Mouse (Mus musculus) kidney, postnatal 36 days (tissue): ENCODE measurements around the gene Apc2.

Experiments used
- DNase-seq, 2 experiments: peaks; one replicate each; pipeline ENCODE4 v3.0.0; 2021 to 2022; ENCODE audit warnings: mixed read lengths in 2 of 2

The Apc2 gene

DNA sequence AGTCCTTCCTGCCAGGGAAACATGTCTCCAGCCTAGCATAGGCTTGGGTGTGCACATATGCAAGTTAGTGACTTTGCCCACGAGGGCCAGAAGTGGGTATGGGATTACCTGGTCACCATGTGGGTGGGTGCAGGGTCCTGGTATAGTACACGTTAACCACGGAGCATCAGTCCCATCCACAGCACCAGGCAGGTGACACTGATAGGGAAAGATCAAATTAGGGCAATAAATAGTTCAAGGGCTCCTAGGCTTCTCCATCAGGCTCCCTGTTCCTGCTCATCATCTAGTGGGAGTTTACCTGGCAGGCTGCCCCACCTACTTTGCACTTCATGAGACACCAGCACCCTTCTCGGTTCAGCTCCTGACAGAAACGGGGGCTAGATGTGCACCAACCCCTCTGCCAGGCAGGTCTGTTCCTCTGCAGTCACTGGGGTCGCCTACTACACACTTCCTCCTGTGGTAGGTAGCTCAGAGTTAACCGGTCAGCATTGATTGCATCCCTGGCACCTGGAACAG, 931 bp upstream of the Apc2 start:
- no peak for DNase-seq

DNA sequence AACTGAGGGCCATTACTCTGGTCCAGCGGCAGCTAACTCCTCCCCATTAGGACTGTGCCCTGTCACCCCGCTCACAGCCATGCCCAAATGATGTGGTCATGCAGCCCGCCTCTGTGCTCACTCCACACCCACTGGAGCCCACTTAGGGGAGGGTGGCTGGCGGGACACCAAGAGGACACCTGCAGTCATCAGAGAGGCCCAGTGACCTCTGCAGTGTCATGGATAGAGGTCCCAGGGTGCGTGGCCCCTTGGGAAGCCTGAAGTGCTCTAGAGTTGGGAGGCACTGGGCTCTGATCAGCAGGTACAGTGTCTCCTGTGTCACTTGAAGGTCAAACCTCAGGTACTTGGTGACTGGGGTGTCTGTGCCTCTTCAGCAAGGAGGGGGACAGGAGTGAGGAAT, 1.0 kb downstream of the Apc2 start:
- DNase-seq: no peak

DNA sequence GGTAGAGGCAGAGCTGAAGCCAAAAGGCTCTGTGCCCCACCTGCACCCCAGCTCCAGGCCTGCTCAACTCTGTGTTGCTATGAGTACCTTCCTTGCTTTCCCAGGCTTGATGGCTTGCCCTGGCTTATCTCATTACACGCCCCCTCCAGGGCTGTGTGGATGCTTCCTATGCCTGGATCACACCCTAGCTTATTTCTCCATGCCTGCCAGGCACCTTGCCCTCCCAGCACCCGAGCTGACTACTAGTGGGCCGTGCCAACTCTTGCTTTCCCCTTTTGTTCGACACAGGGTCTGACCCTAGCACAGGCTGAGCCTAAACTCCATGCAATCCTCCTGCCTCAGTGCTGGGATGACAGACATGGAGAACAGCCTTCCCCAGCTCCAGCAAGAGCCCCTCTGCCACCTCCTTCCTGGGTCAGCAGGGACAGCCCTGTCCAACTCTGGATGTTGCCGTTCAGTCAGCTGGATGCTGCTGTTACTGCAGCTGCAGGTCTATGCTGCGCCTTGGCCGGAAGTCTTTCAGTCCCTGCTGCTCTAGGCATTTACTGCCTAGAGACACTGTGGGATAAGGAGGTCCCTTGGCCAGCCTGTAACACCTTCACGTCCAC, 1.9 kb downstream of the Apc2 start:
- DNase-seq: no peak

DNA sequence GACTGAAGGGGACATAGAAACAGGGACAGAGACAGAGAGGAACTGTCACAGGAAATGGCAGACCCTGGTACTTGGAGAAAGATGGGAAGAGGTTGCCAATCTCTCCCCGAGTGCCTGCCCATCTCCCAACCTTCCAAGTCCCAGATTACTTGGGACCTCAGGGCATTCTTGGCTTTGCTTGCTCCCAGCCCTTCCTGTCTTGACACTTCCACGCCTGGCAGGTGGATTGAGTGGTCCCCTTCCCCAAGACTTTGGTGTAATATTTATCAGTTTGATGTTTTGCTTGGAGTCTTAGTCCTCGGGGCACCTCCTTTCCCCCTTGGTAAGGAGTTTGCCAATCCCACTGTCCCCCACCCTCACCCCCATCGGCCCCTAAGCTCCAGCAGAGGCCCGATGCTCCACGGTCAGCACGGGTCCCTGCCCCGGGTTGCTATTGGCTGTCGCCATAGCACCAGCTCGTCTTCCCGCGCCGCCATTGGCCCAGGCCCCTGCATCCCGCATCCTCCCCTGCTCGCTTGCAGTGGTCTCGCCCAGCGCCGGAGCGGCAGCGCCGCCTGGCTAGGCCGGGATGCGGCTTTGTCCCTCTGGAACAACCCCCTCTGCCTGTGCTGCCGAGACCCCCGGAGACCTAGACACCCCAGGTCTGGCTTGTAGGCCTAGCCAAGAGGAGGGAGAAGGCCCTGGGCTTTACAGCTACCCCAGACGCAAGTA, 2.9 kb downstream of the Apc2 start:
- DNase-seq: no peak

DNA sequence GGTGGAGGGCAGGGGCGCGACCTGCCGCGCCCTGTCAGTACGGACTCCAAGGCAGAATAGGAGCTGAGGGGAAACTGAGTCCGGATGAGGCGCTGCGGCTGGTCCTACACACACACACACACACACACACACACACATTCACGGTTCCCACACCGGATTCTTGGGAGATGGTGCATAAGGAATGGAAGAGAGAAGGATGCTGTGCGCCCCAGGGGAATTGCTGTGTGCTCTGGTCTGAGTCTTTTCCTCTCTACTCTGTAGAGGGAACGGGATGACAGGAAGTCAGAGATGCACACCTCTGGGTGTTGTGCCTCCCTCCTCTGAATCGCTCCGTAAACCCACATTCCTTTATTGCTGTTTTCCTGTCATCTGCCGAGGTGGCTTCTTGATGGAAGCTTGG, 3.5 kb downstream of the Apc2 start:
- DNase-seq: no peak

DNA sequence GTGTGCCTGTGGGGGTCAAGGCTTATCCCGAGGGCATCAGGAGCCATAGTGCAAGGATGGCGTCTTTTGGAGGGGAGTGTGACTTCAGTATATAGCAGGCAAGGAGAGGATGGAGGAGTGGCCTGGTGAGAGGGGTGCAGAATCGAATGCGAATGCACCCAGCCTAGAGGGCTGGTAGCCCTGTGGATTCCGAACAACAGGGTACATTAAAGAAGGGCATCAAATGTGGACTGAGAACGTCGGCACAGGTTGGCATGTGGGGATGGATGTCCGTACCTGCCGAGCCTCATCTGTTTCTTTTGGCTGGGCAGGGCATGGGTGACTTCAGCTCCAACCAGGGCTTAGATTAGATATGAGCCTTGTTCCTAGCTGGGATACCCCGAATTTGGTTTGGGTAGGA, 4.0 kb downstream of the Apc2 start:
- no peak for DNase-seq

DNA sequence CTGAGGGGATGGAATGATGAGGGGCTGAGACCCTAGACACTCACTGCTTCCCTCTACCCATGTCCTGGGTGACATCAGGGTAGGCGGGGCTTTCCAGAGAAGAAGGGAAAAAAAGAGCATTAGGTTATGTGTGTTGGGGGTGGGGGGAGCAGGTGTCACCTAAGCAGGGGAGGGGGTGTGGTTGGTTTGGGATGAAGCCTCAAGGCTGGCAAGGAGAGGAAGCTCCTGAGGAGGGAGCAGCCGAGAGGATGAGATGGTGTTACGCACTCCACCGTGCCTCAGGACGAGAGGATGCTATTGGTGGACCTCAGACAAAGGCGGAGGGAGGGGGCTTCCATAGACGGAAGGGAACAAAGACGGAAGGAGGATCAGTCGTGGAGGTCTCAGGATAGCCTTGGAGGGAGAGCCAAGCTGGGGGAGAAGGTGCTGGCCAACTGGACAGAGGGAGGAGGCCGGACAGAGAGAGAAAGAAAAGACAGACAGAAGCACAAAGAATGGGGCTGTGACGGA, 5.0 kb downstream of the Apc2 start:
- DNase-seq: no peak

DNA sequence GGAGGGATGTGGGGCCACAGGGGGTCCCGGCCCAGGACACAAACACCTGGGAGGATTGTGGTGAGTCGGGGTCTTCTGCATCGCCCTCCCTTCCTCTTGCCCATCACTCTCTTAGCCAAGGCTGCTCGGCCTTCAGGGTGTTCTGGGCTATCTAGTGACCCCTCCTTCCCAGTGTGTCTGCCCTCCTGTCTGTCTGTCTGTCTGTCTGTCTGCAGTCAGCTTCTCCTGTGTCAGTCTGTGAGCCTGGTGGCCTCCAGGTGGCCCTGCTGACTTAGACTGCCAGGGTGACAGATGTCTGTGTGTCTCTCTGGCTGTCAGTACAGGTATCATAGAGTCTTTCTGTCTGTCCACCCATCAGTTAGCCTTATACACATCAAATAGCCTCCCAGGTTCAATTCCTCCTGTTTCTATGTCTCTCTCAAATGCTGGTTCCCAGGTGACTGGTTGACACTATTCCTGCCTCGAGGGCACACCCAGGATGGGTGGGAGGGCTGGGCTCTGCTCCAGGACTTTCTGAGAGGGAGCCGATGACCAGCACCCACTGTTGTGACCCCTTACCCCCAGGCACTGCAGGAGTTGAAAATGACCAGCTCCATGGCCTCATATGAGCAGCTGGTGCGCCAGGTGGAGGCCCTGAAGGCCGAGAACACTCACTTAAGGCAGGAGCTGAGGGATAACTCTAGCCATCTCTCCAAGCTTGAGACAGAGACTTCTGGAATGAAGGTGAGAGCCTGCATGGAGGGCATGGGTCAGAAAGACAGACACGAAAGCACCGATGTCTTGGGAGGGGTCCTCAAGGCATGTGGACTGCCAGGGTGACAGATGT, 5.7 kb downstream of the Apc2 start:
- no peak for DNase-seq

DNA sequence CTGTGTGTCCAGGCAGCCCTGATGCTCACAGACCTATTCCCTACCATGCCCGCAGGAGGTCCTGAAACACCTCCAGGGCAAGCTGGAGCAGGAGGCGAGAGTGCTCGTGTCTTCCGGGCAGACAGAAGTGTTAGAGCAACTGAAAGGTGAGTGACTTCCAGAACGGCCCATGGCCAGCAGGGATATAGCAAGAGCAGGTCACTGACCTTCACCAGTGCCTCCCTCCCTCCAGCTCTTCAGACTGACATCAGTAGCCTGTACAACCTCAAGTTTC, 6.2 kb downstream of the Apc2 start:
- DNase-seq: no peak

DNA sequence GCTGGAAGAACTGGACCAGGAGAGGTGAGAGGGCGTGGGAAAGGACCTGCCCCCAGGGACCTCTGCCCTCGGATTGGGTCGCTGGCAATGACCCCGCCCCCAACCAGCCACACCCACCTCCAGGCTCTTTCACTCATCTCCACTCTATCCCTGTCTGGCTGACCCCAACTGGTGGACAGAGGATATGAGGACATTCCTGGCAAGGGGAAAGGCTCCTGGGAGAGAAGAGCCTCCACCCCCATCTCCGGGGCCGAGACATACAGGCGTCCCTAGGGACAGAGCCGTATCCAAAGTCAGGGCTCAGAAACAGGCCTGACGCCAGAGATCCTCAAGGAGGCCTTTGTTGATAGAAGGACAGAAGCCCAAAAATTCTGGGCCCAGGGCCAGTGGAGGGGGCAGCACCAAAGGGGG, 6.7 kb downstream of the Apc2 start:
- peak; percentile 68 to 81 for DNase-seq

DNA sequence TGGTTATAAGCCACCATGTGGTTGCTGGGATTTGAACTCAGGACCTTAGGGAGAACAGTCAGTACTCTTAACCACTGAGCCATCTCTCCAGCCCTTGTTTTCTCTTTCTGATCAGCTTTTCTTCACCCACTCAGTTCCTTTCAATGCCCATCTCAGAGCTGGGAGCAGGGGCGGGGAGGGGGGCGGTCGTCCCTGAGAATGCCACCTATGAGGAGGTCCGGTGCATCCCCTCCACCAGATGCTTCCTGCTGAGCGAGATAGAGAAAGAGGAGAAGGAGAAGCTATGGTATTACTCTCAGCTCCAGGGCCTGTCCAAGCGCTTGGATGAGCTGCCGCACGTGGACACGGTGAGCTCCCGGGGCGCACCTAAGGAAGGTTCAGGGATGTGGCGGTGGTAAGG, 8.7 kb downstream of the Apc2 start:
- no peak for DNase-seq

DNA sequence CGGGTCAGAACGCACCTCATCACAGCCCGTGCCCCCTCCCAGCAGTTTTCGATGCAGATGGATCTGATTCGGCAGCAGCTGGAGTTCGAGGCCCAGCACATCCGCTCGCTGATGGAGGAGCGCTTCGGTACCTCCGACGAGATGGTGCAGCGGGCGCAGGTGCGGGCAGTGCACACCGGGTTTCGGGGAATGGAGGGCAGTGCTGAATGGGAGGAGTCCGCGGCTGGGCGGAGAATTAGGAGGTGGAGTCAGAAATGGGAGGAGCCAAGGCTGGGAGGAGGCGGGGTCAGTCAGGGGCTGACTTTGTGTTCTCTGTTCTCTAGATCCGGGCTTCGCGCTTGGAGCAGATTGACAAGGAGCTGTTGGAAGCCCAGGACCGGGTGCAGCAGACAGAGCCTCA, 9.1 kb downstream of the Apc2 start:
- DNase-seq: peak in 1 of 2 experiments; percentile 71

DNA sequence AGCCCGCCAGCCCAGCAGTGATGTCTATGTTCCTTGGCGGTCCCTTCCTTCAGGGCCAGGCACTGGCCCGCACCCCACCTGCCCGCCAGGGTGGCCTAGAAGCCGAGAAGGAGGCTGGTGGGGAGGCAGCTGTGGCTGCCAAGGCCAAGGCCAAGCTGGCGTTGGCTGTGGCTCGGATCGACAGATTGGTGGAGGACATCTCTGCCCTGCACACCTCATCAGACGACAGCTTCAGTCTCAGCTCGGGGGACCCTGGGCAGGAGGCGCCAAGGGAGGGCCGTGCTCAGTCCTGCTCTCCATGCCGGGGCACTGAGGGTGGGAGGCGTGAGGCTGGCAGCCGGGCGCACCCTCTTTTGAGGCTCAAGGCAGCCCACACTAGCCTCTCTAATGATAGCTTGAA, 15.8 kb downstream of the Apc2 start:
- no peak for DNase-seq

DNA sequence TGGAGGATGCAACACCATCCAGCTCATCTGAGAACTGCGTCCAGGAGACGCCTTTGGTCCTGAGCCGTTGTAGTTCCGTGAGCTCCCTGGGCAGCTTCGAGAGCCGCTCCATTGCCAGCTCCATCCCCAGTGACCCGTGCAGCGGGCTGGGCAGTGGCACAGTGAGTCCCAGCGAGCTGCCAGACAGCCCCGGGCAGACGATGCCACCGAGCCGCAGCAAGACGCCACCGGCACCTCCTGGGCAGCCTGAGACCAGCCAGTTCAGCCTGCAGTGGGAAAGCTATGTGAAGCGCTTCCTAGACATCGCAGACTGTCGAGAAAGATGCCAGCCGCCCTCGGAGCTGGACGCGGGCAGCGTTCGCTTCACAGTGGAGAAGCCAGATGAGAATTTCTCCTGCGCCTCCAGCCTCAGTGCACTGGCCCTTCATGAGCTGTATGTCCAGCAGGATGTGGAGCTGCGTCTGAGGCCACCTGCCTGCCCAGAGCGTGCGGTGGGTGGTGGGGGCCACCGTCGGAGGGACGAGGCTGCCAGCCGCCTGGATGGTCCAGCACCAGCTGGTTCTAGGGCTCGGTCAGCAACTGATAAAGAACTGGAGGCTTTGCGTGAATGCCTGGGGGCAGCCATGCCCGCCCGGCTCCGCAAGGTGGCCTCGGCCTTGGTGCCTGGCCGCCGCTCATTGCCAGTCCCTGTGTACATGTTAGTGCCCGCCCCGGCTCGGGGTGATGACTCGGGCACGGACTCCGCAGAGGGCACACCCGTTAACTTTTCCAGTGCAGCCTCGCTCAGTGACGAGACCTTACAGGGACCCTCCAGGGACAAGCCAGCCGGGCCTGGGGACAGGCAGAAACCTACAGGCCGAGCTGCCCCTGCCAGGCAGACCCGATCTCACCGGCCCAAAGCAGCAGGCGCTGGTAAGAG, 17.1 kb downstream of the Apc2 start:
- DNase-seq: peak in 1 of 2 experiments; percentile 49

DNA sequence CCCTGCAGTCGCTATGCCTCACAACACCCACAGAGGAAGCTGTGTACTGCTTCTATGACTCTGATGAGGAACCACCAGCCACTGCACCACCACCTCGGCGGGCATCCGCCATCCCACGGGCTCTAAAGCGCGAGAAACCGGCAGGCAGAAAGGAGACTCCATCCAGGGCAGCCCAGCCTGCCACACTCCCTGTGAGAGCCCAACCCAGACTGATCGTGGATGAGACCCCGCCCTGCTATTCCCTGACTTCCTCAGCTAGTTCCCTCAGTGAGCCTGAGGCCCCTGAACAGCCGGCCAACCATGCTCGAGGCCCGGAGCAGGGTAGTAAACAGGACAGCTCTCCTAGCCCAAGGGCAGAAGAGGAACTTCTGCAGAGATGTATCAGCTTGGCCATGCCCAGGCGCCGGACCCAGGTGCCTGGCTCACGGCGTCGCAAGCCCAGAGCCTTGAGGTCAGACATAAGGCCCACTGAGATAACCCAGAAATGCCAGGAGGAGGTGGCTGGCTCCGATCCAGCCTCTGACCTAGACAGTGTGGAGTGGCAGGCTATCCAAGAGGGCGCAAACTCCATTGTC, 17.9 kb downstream of the Apc2 start:
- DNase-seq: no peak

DNA sequence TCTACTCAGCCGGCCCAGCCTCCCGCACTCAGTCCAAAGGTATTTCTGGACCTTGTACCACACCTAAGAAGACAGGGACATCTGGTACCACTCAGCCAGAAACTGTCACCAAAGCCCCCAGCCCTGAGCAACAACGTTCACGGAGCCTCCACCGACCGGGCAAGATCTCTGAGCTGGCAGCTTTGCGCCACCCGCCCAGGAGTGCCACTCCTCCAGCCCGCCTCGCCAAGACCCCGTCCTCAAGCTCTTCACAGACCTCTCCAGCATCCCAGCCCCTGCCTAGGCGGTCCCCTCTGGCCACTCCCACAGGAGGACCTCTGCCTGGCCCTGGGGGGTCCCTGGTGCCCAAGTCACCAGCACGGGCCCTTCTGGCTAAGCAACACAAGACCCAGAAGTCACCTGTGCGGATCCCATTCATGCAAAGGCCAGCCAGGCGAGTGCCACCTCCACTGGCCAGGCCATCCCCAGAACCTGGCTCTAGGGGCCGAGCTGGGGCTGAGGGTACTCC, 18.8 kb downstream of the Apc2 start:
- no peak for DNase-seq

DNA sequence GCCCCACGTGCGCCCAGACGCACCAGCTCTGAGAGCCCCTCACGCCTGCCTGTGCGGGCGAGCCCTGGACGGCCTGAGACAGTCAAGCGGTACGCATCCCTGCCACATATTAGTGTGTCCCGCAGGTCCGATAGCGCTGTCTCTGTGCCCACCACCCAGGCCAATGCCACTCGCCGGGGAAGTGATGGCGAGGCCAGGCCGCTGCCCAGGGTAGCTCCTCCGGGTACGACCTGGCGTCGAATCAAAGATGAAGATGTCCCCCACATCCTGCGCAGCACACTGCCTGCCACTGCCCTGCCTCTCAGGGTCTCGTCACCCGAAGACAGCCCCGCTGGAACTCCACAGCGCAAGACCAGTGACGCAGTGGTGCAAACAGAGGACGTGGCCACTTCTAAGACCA, 19.5 kb downstream of the Apc2 start:
- DNase-seq: no peak

DNA sequence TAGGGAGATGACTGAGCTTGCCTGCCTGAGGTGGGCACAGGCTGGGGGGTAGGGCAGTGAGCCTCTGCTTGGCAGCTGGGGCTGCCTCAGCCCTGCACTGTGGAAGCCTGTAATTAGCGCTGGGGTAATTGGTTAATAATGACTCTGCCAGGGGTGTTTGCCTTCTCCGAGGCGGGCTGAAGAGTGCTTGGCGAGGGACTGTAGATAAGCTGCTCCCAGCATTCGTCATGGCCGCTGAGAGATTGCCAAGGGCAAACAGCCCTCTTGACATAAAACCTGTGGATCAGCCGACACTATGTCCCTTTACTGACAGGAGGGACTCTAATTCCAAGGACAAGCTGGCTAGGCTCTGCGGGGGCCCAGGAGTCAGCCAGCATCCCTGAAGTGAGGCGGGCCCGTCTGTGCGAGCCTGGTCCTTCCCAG, 20.6 kb downstream of the Apc2 start:
- no peak for DNase-seq

DNA sequence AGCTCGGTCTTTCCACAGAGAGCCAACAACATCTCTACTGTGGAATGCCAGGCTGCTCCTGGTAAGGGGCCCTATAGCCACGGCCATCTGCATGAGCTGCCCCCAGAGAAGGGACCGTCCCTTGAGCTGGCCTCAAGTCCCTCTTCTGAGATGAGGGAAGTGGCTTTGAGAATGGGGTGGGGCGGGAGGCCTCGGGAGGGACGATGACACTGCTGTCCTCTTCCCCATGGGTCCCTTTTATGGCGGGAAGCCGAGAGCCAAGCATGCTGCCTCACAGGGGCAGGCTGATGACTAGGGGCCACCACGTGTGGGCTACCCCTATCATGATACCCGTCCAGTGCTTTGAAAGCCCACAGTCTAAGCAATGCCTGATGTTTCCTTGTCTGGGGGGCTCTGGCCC, 21.2 kb downstream of the Apc2 start:
- no peak for DNase-seq

DNA sequence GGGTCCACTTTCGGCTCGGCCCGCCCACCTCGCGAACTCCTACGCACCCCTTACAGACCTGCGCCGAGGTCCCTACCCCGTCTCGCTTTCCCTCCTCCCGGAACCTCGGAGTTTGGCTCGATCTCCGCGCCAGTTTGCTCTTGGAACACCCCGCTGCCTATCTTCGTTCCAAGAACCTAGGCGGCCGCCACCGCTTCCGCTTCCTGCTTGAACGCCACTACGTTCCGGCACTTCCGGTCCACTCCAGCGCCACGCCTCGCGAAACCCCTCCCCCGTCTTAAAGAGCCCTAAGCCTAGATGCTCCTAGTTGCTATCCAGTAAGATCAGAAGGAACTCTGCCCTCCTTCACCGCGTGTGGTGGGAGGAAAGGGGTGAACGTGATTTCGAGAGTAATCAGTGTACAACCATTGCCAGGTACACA, 24.6 kb downstream of the Apc2 start, which contains the start of gene 2310011J03Rik:
Gene 2310011J03Rik (minus strand): TSS at position 198 of the 421 bp plus-strand sequence.
- peak; percentile 96 to 97 for DNase-seq

DNA sequence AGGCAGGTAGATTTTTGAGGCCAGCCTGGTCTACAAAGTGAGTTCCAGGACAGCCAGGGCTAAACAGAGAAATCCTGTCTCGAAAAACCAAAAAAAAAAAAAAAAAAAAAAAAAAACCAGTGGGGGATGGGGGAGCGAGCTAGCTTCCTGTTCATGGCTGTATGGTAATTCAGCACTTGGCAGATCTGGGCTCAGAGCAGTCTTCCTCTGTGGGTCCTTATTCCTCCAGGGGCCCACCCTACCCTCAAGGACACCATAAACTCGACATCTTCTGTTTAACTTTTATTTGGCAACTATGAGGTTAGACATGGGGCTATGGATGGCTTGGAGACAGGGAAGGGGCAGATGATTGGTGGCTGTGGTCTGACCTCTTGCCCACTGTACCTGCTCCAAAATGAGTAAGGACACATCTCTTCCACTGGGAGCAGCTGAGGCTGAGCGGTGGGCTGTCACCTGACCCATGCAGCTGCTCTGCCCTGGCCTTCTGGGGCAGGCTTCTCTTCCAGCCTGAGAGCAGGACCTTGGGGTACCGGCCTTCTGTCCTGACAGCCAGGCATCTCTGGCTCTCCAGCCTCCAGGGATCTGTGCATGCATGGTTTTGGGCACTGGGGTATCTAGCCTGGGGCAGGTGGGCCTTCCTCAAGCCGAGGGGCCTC, 25.4 kb downstream of the Apc2 start:
- DNase-seq: no peak
